Mouse (Mus musculus) neural tube, embryonic 12.5 days (tissue): ENCODE results near the gene Tuba3a. TPM values are rescaled to one million over a fixed set of nuclear protein-coding genes. Genes with fewer than 3 reads are reported as not detected.

Source experiments
- ATAC-seq: fragments of 200-750 bp; cut with Nextera tagmentation; 2 replicates; pipeline ENCODE4 v1.8.0; 2017; ENCODE audit warnings: low read depth, mild to moderate bottlenecking, moderate TSS enrichment, moderate library complexity; ENCODE audit not compliant: low FRiP score
- H3K27ac ChIP-seq: fragments of 300-500 bp; sonication (generic); 2 replicates; pipeline ENCODE4 v1.5.1; 2016
- H3K27me3 ChIP-seq: fragments of 300-500 bp; sonication (generic); replicated peaks from 2 replicates; pipeline ENCODE4 v1.6.1; 2016; ENCODE audit warnings: mild to moderate bottlenecking
- H3K36me3 ChIP-seq: fragments of 300-500 bp; sonication (generic); 2 replicates; pipeline ENCODE4 v1.6.1; 2016; ENCODE audit warnings: mild to moderate bottlenecking
- H3K4me1 ChIP-seq: fragments of 300-500 bp; sonication (generic); 2 replicates; pipeline ENCODE4 v1.6.1; 2016
- H3K4me2 ChIP-seq: fragments of 300-500 bp; sonication (generic); replicated peaks from 2 replicates; pipeline ENCODE4 v1.6.1; 2016; ENCODE audit warnings: mild to moderate bottlenecking
- H3K4me3 ChIP-seq: fragments of 300-500 bp; sonication (generic); 2 replicates; pipeline ENCODE4 v1.5.1; 2016
- H3K9ac ChIP-seq: fragments of 300-500 bp; sonication (generic); 2 replicates; pipeline ENCODE4 v1.6.1; 2016; ENCODE audit warnings: mild to moderate bottlenecking
- H3K9me3 ChIP-seq: fragments of 300-500 bp; sonication (generic); 2 replicates; pipeline ENCODE4 v1.6.1; 2016; ENCODE audit warnings: mild to moderate bottlenecking
- WGBS: fragments of 180-500 bp; shearing (Covaris S2); methylation state at CpG from one replicate; pipeline ENCODE4 v1.1.7; 2016; 5-methylcytosine and 5-hydroxymethylcytosine counted together
- polyA plus RNA-seq: library from polyadenylated mRNA; unstranded; fragments of >200 nt; fragmentation: Nextera tagmentation; extraction: Ambion mirVana; gene quantifications from 2 replicates; pipeline ENCODE4 v1.2.1, GENCODE M21; 2016

Gene Tuba3a
- polyA plus RNA-seq, 1 experiment from 2014 or later = 0.42 TPM

DNA sequence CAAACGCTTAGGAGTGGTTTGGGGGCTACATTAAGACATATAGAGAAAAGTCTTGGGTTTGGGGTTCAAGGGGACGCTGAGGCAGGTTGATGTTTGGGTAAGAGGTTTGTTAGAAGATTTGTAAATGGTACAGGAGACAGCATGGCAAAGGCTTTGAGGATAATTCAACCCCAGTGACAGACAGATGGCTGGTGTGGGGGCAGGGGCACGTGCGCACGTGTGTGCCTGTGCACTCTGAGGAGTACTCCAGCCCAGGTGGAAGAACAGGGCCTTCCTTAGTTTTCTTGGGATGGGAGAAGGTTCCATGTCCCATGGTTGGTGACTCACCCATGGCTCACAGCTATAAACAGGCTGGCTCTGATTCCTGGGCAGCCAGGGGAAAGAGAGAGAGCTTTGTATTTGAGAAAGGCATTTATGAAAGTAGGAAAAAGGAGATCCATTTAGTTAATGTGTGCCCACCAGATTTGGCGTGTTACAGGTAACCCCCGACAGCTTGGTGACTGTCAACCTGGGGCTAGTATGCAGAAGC, 30.3 kb downstream of the Tuba3a start:
- H3K27ac ChIP-seq = no peak overlapping the region
- no peaks in the 10 kb centered on the region for H3K9me3 ChIP-seq
- no peaks in the 10 kb centered on the region for H3K27me3 ChIP-seq
- ATAC-seq = no peak
- 88% methylated on average over 7 of the region's 7 CpGs for WGBS
- H3K9ac ChIP-seq = no peak overlapping the region
- no peaks in the 10 kb centered on the region for H3K36me3 ChIP-seq
- no peaks in the 10 kb centered on the region for H3K4me1 ChIP-seq
- no peak overlapping the region for H3K4me2 ChIP-seq
- H3K4me3 ChIP-seq = no peak overlapping the region

DNA sequence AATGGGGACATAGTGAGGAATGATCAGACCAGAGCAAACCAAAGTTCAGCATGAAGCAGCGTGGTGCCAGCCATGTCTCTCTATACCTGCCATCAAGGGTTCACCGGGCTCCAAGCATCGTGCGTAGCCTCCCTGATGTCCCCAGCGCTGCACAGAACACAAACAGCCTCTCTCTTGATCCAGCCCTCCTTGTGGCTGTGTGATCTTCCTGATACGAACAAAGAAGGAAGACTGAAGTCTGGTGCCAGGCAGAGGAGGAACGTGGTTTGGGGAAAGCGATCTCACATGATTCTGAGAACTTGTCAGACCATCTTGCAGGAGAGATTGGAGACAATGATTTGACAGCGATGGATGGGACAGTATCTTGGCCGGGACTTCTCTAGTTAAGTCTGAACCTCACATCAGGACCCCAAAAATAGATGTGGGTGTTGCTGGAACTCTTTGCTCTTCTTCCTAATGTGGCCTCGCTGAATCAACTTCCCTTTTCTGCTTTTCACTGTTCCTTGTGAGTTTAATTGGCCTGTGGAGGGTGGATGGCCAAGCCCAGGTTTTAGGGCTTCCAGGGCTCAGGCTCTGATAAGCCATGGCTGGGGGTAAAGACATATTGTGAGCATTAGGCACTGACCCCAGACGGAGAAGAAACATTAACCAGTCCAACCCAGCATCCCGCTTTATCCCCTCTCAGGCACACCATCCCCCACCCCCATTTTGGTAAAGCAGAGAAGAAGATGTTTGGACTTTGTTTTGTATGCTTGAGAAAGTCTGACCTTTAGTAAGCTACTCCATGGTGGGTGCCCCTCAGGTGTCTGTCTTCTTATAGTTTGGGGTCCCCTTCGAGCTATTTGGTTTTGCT, 31.8 kb downstream of the Tuba3a start:
- H3K9ac ChIP-seq = no peak overlapping the region
- WGBS = 82% methylated on average over 14 of the region's 14 CpGs
- no peak overlapping the region for H3K4me3 ChIP-seq
- H3K27me3 ChIP-seq = no peaks in the 10 kb centered on the region
- no peak overlapping the region for H3K27ac ChIP-seq
- no peak for ATAC-seq
- H3K4me2 ChIP-seq = no peak overlapping the region
- no peaks in the 10 kb centered on the region for H3K36me3 ChIP-seq
- H3K4me1 ChIP-seq = no peaks in the 10 kb centered on the region
- H3K9me3 ChIP-seq = no peaks in the 10 kb centered on the region

DNA sequence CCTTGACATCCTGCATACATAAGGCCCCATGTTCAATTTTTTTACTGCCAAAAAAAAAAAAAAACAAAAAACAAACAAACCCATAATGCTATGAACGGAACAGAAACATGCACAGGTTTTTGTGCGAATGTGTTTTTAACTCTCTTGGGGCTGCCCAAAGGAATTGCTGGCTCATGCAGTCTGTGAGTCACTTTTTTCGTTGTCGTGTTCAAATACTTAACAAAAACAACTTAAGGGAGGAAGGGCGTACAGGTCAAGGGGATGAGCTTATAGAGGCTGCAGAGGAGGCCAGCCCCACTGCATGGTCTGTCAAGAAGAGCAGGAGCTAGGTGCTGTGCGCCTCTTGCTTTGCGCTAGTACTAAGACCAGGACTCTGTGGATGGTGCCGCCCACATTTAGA, 33.1 kb downstream of the Tuba3a start:
- ATAC-seq = no peak
- Histone ChIP-seq H3K36me3 (no peaks in the 10 kb centered on the region), H3K9ac (no peak overlapping the region), H3K4me2 (no peak overlapping the region), H3K27ac (no peak overlapping the region), H3K4me3 (no peak overlapping the region), H3K27me3 (no peaks in the 10 kb centered on the region), H3K4me1 (no peaks in the 10 kb centered on the region), H3K9me3 (no peaks in the 10 kb centered on the region)
- WGBS = 90% methylated on average over 8 of the region's 8 CpGs

DNA sequence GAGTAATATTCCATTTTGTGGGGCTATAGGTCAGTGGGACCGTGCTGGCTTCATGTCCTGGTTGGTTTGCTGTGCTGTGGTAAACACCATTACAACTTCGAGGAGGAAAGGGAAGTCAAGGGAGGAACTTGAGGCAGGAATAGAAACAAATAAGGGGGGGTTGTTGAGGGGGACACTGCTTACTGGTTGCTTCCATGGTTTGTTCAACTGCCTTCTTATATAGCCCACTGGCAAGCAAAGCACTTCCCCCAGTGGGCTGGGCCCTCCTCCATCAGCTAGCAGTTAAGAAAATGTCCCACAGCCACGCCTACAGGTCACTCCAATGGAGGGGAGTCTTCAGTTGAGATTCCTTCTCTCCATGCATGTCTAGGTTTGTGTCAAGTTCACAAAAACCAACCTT, 33.6 kb downstream of the Tuba3a start:
- no peak overlapping the region for H3K9ac ChIP-seq
- H3K9me3 ChIP-seq = no peaks in the 10 kb centered on the region

DNA sequence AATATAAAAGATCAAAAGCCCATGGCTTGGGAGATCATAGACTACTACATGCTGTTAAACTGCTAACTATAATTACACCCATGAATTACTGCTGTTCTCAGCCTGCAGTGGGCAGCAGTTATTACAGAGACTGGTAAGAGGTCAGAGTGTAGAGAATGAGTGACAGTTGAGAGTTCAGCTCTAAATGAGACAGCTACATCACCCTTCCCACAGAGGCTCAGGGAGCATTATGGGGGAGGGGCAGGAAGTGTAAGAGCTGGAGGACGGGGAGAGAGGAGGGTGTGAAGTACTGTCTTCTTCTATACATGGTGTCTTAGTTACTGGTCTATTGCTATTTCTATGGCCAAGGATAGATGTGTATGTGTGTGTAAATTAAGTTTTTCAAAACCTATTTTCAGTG, 41.3 kb downstream of the Tuba3a start:
- ATAC-seq = no peak
- Histone ChIP-seq H3K36me3 (no peaks in the 10 kb centered on the region), H3K4me3 (no peak overlapping the region), H3K4me2 (no peak overlapping the region), H3K27ac (no peak overlapping the region), H3K27me3 (no peaks in the 10 kb centered on the region), H3K4me1 (no peaks in the 10 kb centered on the region), H3K9me3 (no peaks in the 10 kb centered on the region), H3K9ac (no peak overlapping the region)
- 40% methylated on average over 1 of the region's 1 CpGs for WGBS

More for the DNA sequence above, 33.6 kb downstream of the Tuba3a start:
- ATAC-seq = no peak
- H3K36me3 ChIP-seq = no peaks in the 10 kb centered on the region
- no peaks in the 10 kb centered on the region for H3K27me3 ChIP-seq
- WGBS = 85% methylated on average over 3 of the region's 3 CpGs
- H3K4me1 ChIP-seq = no peaks in the 10 kb centered on the region
- H3K4me3 ChIP-seq = no peak overlapping the region
- no peak overlapping the region for H3K4me2 ChIP-seq
- no peak overlapping the region for H3K27ac ChIP-seq

DNA sequence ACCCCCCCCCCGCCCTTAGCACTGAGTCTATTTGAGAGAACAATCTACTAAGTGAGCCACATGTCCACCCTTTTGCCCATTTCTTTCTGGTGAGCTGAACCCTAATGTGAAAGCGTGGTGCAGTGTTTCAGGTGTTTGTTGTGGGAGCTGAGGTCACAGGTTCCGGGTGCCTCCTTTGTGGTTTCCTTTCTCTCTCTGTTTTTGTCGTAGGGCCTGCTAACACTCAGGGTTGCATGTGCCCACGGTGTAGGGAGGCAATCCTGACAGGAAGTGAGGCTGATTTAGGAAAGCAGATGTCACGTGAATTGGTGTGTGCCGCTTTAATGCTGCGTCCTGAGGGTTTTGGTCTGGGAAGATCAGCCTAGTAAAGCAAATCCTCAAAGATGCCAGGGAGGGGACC, 44.3 kb downstream of the Tuba3a start:
- Histone ChIP-seq H3K4me1 (0 out of 2 replicates have a peak, but pooled peaks cover 3% of the 10 kb centered on the region), H3K4me3 (no peak overlapping the region), H3K27ac (no peak overlapping the region), H3K36me3 (no peaks in the 10 kb centered on the region), H3K9ac (no peak overlapping the region), H3K27me3 (no peaks in the 10 kb centered on the region), H3K9me3 (no peaks in the 10 kb centered on the region), H3K4me2 (no peak overlapping the region)
- ATAC-seq = no peak
- 84% methylated on average over 8 of the region's 8 CpGs for WGBS

DNA sequence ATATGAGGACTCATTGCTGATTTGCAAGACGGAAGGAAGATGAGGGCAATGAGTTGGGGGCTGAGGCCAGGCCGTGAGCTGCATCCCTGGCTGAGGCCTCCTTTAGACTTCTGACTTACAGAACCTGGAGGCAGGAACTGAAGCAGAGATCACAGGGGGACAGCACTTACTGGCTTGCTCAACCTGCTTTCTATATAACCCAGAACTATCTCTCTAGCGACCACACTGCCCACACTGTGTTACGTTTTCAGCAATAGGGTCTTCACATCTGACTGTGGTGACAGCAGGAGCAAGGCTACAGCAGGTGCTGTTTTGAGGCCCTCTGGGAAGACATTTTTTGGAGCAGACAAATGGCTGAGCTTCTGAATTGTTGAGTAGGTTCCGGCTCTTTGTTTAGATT, 45.2 kb downstream of the Tuba3a start:
- no peaks in the 10 kb centered on the region for H3K9me3 ChIP-seq
- no peak overlapping the region for H3K9ac ChIP-seq
- no peak for ATAC-seq
- H3K4me3 ChIP-seq = no peak overlapping the region
- H3K27me3 ChIP-seq = no peaks in the 10 kb centered on the region
- no peak overlapping the region for H3K27ac ChIP-seq
- WGBS = 79% methylated on average over 5 of the region's 5 CpGs
- no peak overlapping the region for H3K4me2 ChIP-seq
- no peaks in the 10 kb centered on the region for H3K36me3 ChIP-seq
- 0 out of 2 replicates have a peak, but pooled peaks cover 3% of the 10 kb centered on the region for H3K4me1 ChIP-seq

DNA sequence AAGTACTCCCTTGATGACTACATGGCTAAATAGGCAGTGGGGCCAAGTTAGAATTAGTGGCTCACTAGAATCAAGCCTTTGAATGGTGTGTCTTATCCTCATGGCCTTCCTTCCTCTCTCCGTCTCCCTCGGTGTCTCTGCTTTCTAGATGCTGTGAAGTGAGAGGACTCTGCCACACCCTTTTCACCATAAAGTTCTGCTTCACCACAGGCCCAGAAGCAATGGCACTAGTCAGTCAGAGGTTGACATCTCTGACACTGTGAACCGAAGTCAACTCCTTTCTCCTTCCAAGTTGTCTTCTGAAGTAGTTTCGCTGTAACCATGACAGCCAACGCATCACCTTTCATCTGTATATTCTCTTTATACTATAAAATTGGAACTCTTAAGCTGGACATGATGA, 46.3 kb downstream of the Tuba3a start:
- WGBS = 93% methylated on average over 5 of the region's 5 CpGs
- Histone ChIP-seq H3K4me2 (no peak overlapping the region), H3K27me3 (no peaks in the 10 kb centered on the region), H3K9me3 (no peaks in the 10 kb centered on the region), H3K36me3 (no peaks in the 10 kb centered on the region), H3K9ac (no peak overlapping the region), H3K4me1 (0 out of 2 replicates have a peak, but pooled peaks cover 3% of the 10 kb centered on the region), H3K27ac (no peak overlapping the region), H3K4me3 (no peak overlapping the region)
- no peak for ATAC-seq

DNA sequence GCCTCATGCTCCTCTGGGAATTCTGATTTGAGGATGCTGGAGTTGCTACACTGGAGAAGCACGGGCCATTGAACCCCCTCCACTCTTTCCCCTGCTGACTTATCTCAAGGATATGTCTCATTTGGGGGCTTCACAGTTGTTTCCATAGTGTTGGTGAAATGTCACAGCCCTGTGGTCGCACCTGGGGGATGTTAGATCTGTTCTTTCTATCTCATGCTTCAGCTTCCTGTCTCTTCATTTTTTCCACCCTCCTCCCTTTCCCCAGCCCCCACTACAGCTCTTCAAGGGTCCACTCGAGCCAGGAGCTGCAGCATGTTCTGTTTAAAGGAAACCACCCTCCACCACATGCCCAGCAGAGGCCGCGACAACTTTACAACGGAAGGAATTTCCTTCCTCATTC, 47.4 kb downstream of the Tuba3a start:
- no peaks in the 10 kb centered on the region for H3K9me3 ChIP-seq
- H3K4me2 ChIP-seq = no peak overlapping the region
- H3K4me3 ChIP-seq = no peak overlapping the region
- no peak for ATAC-seq
- no peak overlapping the region for H3K27ac ChIP-seq
- H3K27me3 ChIP-seq = no peaks in the 10 kb centered on the region
- WGBS = 67% methylated on average over 6 of the region's 6 CpGs
- H3K36me3 ChIP-seq = no peaks in the 10 kb centered on the region
- 0 out of 2 replicates have a peak, but pooled peaks cover 3% of the 10 kb centered on the region for H3K4me1 ChIP-seq
- no peak overlapping the region for H3K9ac ChIP-seq

DNA sequence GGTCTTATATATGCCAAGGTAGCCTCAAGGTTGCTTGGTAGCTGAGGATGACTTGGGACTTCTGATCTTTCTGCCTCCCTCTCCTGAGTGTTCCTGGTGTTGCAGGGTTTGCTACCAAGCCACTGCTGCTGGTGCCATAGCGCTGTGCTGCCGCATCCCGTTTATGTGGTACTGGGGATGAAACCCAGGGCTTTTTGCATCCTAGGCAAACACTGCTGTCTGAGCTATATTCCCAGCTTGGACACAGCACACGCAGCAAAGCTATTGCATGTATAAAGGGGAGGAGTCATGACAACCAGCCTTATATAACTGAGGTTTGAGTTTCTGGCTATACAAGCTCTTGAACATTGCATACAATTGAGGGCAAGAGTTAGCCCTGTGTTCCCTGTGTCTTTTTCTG, 48.4 kb downstream of the Tuba3a start:
- H3K9ac ChIP-seq = no peak overlapping the region
- no peak overlapping the region for H3K4me3 ChIP-seq
- no peaks in the 10 kb centered on the region for H3K36me3 ChIP-seq
- no peaks in the 10 kb centered on the region for H3K27me3 ChIP-seq
- no peaks in the 10 kb centered on the region for H3K9me3 ChIP-seq
- H3K4me1 ChIP-seq = 0 out of 2 replicates have a peak, but pooled peaks cover 3% of the 10 kb centered on the region
- no peak for ATAC-seq
- 92% methylated on average over 4 of the region's 4 CpGs for WGBS
- H3K4me2 ChIP-seq = no peak overlapping the region
- H3K27ac ChIP-seq = no peak overlapping the region

DNA sequence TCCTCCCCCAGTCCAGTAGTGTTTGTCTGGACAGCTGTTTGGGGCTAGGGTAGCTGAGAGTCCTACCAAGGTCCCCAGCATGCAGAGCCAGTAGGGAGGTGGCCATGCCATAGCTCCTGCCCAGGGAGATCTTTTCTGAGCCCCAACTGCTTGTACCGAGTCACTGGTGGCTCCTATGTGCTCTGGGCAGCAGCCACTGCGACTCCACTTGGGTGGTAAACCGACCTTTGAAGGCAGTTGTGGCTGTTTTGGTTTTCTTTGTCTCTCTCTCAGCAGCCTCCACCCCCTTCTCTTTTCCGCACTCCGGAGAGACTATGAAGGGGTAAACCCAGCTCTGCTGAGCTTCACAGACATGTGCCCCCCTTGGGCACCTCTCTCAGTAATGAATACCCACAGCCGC, 49.1 kb downstream of the Tuba3a start, which contains the start of gene Cd27:
Gene Cd27, minus strand, starts transcription at position 229 of the 400 bp plus-strand sequence.
- Histone ChIP-seq H3K4me1 (peaks cover 7% of the 10 kb centered on the region), H3K9ac (no peak within 1 kb of the TSS), H3K4me3 (no peak within 1 kb of the TSS), H3K27ac (no peak within 1 kb of the TSS), H3K36me3 (no peaks in the 10 kb centered on the region), H3K9me3 (no peaks in the 10 kb centered on the region), H3K27me3 (no peaks in the 10 kb centered on the region), H3K4me2 (no peak within 1 kb of the TSS)
- no peak for ATAC-seq
- 28% methylated on average over 6 of the region's 6 CpGs for whole genome bisulfite sequencing

DNA sequence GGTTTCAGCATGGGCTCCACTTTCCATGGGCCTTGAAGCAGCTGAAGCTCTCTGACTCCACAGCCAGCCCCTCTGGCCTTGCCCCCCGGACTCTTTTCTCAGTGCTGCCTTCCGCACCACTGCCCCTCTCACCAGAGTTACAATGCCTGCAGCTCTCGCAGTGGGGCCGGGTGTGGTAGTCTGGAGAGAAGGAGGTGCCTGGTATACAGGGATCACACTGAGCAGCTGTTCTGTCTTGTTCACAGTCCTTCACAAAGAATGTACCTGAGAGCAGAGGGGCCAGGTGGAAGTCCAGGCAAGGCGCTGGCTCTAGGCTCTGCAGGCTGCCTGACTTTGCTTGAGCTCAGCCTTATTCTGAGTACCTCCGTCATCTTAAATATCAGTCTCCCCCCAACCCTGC, 49.5 kb downstream of the Tuba3a start:
- WGBS = 55% methylated on average over 6 of the region's 6 CpGs
- no peak for ATAC-seq
- H3K4me1 ChIP-seq = peaks cover 12% of the 10 kb centered on the region
- no peaks in the 10 kb centered on the region for H3K27me3 ChIP-seq
- no peak overlapping the region for H3K9ac ChIP-seq
- no peaks in the 10 kb centered on the region for H3K36me3 ChIP-seq
- no peak overlapping the region for H3K4me2 ChIP-seq
- H3K4me3 ChIP-seq = no peak overlapping the region
- no peaks in the 10 kb centered on the region for H3K9me3 ChIP-seq
- no peak overlapping the region for H3K27ac ChIP-seq

DNA sequence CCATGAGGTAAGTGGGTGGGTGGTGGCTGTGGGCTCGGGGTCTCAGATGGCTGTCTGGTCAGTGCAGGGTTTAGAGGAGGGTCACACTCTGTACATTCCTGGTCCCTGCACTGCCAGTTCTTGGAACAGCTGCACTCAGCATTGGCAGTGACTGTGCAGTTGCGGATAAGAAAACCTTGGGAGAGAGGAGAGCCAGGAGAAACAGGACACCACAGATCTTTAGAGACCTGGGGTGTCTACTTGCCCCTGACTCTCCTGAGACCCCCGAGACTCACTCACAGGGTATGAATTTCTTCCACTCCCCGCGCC, 51.4 kb downstream of the Tuba3a start:
- ATAC-seq = no peak
- Histone ChIP-seq H3K9me3 (no peaks in the 10 kb centered on the region), H3K4me3 (no peak overlapping the region), H3K9ac (no peak overlapping the region), H3K36me3 (no peaks in the 10 kb centered on the region), H3K4me1 (peaks cover 15% of the 10 kb centered on the region), H3K27ac (no peak overlapping the region), H3K4me2 (no peak overlapping the region), H3K27me3 (no peaks in the 10 kb centered on the region)
- 84% methylated on average over 5 of the region's 5 CpGs for WGBS
